Mouse (Mus musculus) heart, postnatal 0 days (tissue): ENCODE measurements around the gene Tmem63c.

Experiments
- CTCF ChIP-seq: IDR thresholded peaks from 2 replicates; pipeline ENCODE4 v1.5.1; 2016; ENCODE audit warnings: antibody characterized with exemption, control low read depth, low read depth
- EP300 ChIP-seq: IDR thresholded peaks from 2 replicates; pipeline ENCODE4 v1.6.1; 2016; ENCODE audit warnings: antibody characterized with exemption, low read depth

DNA sequence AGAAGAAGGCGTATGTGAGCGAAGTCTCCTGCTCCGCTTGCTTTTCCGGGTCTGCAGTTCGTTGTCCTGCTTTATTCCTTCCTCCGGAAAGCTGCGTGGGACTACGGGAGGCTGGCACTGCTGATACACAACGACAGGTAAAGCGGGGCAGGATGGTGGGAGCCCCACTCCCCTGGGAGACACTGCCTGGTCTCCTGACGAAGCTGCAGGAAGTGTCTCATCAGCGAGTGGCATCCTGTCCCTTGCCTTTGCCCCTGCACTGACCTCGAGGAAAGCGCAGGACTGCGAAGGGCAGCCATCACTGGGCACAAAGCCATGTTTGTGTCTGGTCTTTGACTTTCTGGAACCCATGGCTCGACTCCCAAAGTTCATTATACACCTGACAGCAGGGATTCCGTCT is 35.9 kb downstream of the Tmem63c start:
- TF ChIP-seq EP300 (no peak), CTCF (no peak)
